Mouse (Mus musculus): ENCODE data around the gene Rad51b. TPM values are rescaled to one million over a fixed set of nuclear protein-coding genes. Genes with fewer than 3 reads are reported as not detected.

Rad51b gene
- total and polyA plus RNA-seq, 3 experiments: 1.6 to 45.5 (median 22.0) TPM

- DNase-seq (ENCODE audit: low spot score) (no peak), ATAC-seq (ENCODE audit: extremely low read depth, insufficient number of reproducible peaks, low FRiP score, poor library complexity, severe bottlenecking) (no peak)
- Histone ChIP-seq H3K27me3 (ENCODE audit: insufficient read depth, low read length) (no peaks in the 10 kb centered on the region), H3K4me3 (ENCODE audit: low read depth, low read length) (no peak overlapping the region), H3K4me1 (ENCODE audit: insufficient read depth, low read depth, low read length) (peaks cover 66% of the 10 kb centered on the region), H3K9me3 (replicated peaks) (no peaks in the 10 kb centered on the region), H3K36me3 (replicated peaks) (peaks cover 12% of the 10 kb centered on the region)
- TF ChIP-seq POLR2AphosphoS5 (IDR thresholded peaks at IDR 0.05; ENCODE audit: insufficient replicate concordance, low read depth, low read length): no peak
- TF ChIP-seq TAL1 (conservative IDR thresholded peaks at IDR 0.05; ENCODE audit: low read depth, low read length): no peak
- no peak for TF ChIP-seq CTCF (IDR thresholded peaks at IDR 0.05; ENCODE audit: low read depth, low read length)
- no peak for TF ChIP-seq GATA1 (IDR thresholded peaks at IDR 0.05; ENCODE audit: borderline replicate concordance, low read length)
- TF ChIP-seq GATA2 (IDR thresholded peaks at IDR 0.05; ENCODE audit: borderline replicate concordance, low read depth, low read length): no peak
Measured at GRCm38 (mm10) chr12:79755617-79756016, 458.5 kb downstream of the Rad51b start.

DNA sequence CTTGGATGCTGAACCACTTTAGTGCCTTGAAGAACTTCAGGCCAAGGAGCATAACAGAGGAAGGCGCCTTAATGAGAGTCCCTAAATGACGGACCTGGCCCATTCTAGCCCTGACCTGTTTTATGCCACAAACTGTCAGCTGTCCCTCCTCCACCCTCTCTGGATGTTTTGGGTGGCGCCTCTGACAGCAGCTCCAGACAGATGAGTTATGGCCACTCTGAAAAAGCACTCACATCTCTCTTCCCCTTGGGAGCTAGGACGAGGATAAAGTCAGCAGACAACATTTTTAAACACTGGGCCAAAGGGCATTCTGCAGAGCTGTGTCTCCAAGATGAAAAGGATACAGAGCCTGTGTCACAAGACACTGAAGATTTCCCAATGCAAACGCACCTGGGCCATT, 459.3 kb downstream of the Rad51b start:
- H3K9me3 ChIP-seq (replicated peaks): no peaks in the 10 kb centered on the region
- no peak overlapping the region for H3K4me3 ChIP-seq (ENCODE audit: low read depth, low read length)
- no peak for TF ChIP-seq TAL1 (conservative IDR thresholded peaks at IDR 0.05; ENCODE audit: low read depth, low read length)
- no peak for TF ChIP-seq GATA1 (IDR thresholded peaks at IDR 0.05; ENCODE audit: borderline replicate concordance, low read length)
- TF ChIP-seq CTCF (IDR thresholded peaks at IDR 0.05; ENCODE audit: low read depth, low read length): no peak
- H3K4me1 ChIP-seq (ENCODE audit: insufficient read depth, low read depth, low read length): peaks cover 66% of the 10 kb centered on the region
- no peaks in the 10 kb centered on the region for H3K27me3 ChIP-seq (ENCODE audit: insufficient read depth, low read length)
- no peak for ATAC-seq (ENCODE audit: extremely low read depth, insufficient number of reproducible peaks, low FRiP score, poor library complexity, severe bottlenecking)
- DNase-seq (ENCODE audit: low spot score): no peak
- peaks cover 12% of the 10 kb centered on the region for H3K36me3 ChIP-seq (replicated peaks)

GRCm38 (mm10) chr12:79757775-79758174, 460.7 kb downstream of the Rad51b start:
- DNase-seq (ENCODE audit: low spot score) (no peak), ATAC-seq (ENCODE audit: extremely low read depth, insufficient number of reproducible peaks, low FRiP score, poor library complexity, severe bottlenecking) (no peak)
- Histone ChIP-seq H3K4me3 (ENCODE audit: low read depth, low read length) (no peak overlapping the region), H3K36me3 (replicated peaks) (peaks cover 6% of the 10 kb centered on the region), H3K9me3 (replicated peaks) (no peaks in the 10 kb centered on the region), H3K4me1 (ENCODE audit: insufficient read depth, low read depth, low read length) (peaks cover 68% of the 10 kb centered on the region), H3K27me3 (ENCODE audit: insufficient read depth, low read length) (no peaks in the 10 kb centered on the region)
- TF ChIP-seq GATA1 (IDR thresholded peaks at IDR 0.05; ENCODE audit: borderline replicate concordance, low read length) (no peak), POLR2AphosphoS5 (IDR thresholded peaks at IDR 0.05; ENCODE audit: insufficient replicate concordance, low read depth, low read length) (no peak), CTCF (IDR thresholded peaks at IDR 0.05; ENCODE audit: low read depth, low read length) (no peak), TAL1 (conservative IDR thresholded peaks at IDR 0.05; ENCODE audit: low read depth, low read length) (no peak), GATA2 (IDR thresholded peaks at IDR 0.05; ENCODE audit: borderline replicate concordance, low read depth, low read length) (no peak)

GRCm38 (mm10) chr12:79759180-79759902, 462.3 kb downstream of the Rad51b start:
- H3K4me1 ChIP-seq (ENCODE audit: insufficient read depth, low read depth, low read length): peaks cover 82% of the 10 kb centered on the region
- DNase-seq (ENCODE audit: low spot score): no peak
- H3K9me3 ChIP-seq (replicated peaks): no peaks in the 10 kb centered on the region
- no peaks in the 10 kb centered on the region for H3K27me3 ChIP-seq (ENCODE audit: insufficient read depth, low read length)
- TF ChIP-seq POLR2AphosphoS5 (IDR thresholded peaks at IDR 0.05; ENCODE audit: insufficient replicate concordance, low read depth, low read length): no peak
- no peak for TF ChIP-seq CTCF (IDR thresholded peaks at IDR 0.05; ENCODE audit: low read depth, low read length)
- TF ChIP-seq GATA1 (IDR thresholded peaks at IDR 0.05; ENCODE audit: borderline replicate concordance, low read length): no peak
- TF ChIP-seq TAL1 (conservative IDR thresholded peaks at IDR 0.05; ENCODE audit: low read depth, low read length): no peak
- no peak for TF ChIP-seq GATA2 (IDR thresholded peaks at IDR 0.05; ENCODE audit: borderline replicate concordance, low read depth, low read length)
- no peak overlapping the region for H3K4me3 ChIP-seq (ENCODE audit: low read depth, low read length)
- H3K36me3 ChIP-seq (replicated peaks): peaks cover 6% of the 10 kb centered on the region
- ATAC-seq (ENCODE audit: extremely low read depth, insufficient number of reproducible peaks, low FRiP score, poor library complexity, severe bottlenecking): no peak

DNA sequence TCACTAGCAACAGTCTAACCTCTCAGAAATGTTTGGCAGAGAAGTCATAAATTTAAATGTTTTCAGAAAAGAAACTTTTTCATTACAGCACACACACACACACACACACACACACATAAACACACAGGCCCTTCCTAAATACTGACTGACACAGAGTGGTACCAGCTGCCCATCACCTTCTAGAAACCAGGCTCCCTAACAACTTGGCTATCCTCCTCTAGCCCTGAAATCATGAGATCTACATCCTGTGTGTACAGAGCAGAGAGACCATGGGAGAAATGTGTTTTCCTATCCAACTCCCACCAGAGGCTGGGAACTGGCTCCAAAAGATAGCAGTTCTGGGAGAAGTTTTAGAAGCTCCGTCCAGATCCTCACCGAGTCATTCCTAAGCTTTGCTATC, 464.1 kb downstream of the Rad51b start:
- peaks cover 81% of the 10 kb centered on the region for H3K4me1 ChIP-seq (ENCODE audit: insufficient read depth, low read depth, low read length)
- TF ChIP-seq CTCF (IDR thresholded peaks at IDR 0.05; ENCODE audit: low read depth, low read length) (no peak), GATA1 (IDR thresholded peaks at IDR 0.05; ENCODE audit: borderline replicate concordance, low read length) (no peak), TAL1 (conservative IDR thresholded peaks at IDR 0.05; ENCODE audit: low read depth, low read length) (no peak)

GRCm38 (mm10) chr12:79762087-79762486, 465.0 kb downstream of the Rad51b start:
- peaks cover 3% of the 10 kb centered on the region for H3K36me3 ChIP-seq (replicated peaks)
- DNase-seq (ENCODE audit: low spot score): no peak
- H3K27me3 ChIP-seq (ENCODE audit: insufficient read depth, low read length): no peaks in the 10 kb centered on the region
- peaks cover 83% of the 10 kb centered on the region for H3K4me1 ChIP-seq (ENCODE audit: insufficient read depth, low read depth, low read length)
- no peak for ATAC-seq (ENCODE audit: extremely low read depth, insufficient number of reproducible peaks, low FRiP score, poor library complexity, severe bottlenecking)
- no peak overlapping the region; the same call in 1 of the 2 replicates for H3K4me3 ChIP-seq (ENCODE audit: low read depth, low read length)
- H3K9me3 ChIP-seq (replicated peaks): no peaks in the 10 kb centered on the region
- no peak for TF ChIP-seq POLR2AphosphoS5 (IDR thresholded peaks at IDR 0.05; ENCODE audit: insufficient replicate concordance, low read depth, low read length)
- no peak for TF ChIP-seq GATA2 (IDR thresholded peaks at IDR 0.05; ENCODE audit: borderline replicate concordance, low read depth, low read length)
- TF ChIP-seq GATA1 (IDR thresholded peaks at IDR 0.05; ENCODE audit: borderline replicate concordance, low read length): no peak
- TF ChIP-seq TAL1 (conservative IDR thresholded peaks at IDR 0.05; ENCODE audit: low read depth, low read length): no peak
- TF ChIP-seq CTCF (IDR thresholded peaks at IDR 0.05; ENCODE audit: low read depth, low read length): no peak

More for the DNA sequence above, 464.1 kb downstream of the Rad51b start:
- no peak for ATAC-seq (ENCODE audit: extremely low read depth, insufficient number of reproducible peaks, low FRiP score, poor library complexity, severe bottlenecking)
- no peaks in the 10 kb centered on the region for H3K9me3 ChIP-seq (replicated peaks)
- no peak overlapping the region for H3K4me3 ChIP-seq (ENCODE audit: low read depth, low read length)
- no peaks in the 10 kb centered on the region for H3K27me3 ChIP-seq (ENCODE audit: insufficient read depth, low read length)
- no peak for DNase-seq (ENCODE audit: low spot score)
- H3K36me3 ChIP-seq (replicated peaks): peaks cover 3% of the 10 kb centered on the region
